Mouse (Mus musculus) mature B cell (primary cell): Measurements from ENCODE around the gene Polm.
"Not testable (repeated sequence)": the region's sequence is repeated elsewhere in the genome, so short reads cannot be mapped to it uniquely, and the experiment has no call there.

Source experiments
- in situ Hi-C: fragments of 300-500 bp; cut with MboI; formaldehyde crosslinking; loops from 2 replicates; pipeline ENCODE4 v1.14.3; 2019

Polm gene

DNA sequence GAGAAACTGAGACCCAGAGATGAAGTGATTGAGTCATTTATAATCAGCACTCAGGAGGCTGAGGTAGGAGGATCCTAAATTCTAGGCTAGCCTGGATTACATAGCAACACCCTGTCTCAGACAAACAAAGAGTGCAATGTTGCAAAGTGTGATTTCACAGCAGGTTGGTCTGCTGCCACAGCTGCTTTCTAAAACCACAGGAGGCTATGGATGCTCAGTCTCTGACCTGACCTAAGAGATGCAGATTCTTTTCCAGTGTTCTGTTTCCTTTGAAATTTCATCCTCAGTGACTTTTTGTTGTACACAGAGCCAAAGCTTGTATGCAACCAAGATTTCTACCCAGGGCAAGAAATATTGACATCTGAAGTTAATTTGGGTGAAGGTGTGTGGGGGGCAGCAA is 17.7 kb upstream of the Polm start:
- in situ Hi-C loops, result no loop called here

DNA sequence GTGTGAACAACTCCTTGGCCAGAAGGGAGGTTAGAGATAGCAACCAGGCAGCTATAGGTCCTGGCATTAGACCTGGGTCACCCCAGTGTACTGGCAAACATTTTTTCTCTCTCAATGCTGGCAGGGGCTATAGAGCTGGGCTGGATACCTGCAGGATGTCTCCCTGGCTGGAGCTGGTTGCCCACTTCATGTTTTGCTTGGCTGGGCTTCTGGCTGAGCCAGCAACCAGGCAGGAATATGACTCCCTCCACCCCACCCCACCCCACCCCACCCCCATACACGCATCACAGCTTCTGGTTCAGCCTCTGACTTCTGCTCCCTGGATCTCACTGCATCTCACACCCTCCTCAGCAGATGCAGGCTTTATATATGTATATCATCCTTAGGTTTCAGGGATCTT is 14.5 kb upstream of the Polm start:
- in situ Hi-C loops, result no loop called here

- in situ Hi-C loops, result no loop called here
These were observed 13.4 kb upstream of the Polm start for GRCm38 (mm10) chr11:5851021-5851736.

DNA sequence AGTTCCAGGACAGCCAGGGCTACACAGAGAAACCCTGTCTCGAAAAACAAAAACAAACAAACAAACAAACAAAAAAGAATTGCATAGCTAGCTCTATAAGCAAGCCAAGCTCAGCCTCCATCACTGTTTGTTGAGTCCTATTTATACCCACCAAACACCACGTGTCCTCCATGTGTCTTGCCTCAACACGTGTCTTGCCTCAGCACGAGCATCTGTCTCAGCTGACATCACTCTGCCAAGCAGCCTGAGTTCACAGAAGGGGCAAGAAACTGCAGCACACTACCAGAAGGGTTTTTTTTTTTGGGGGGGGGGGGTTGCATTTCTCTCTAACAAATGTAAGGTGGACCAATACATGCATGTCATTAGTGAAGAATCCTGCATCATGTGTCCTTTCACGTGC is 12.6 kb upstream of the Polm start:
- in situ Hi-C loops, result no loop called here

GRCm38 (mm10) chr11:5849316-5849715 is 11.5 kb upstream of the Polm start:
- in situ Hi-C loops, result no loop called here

GRCm38 (mm10) chr11:5848741-5849140 is 10.9 kb upstream of the Polm start:
- in situ Hi-C loops, result no loop called here

- in situ Hi-C loops, result no loop called here
These were observed 9.0 kb upstream of the Polm start for GRCm38 (mm10) chr11:5846639-5847345.

GRCm38 (mm10) chr11:5843131-5843530 is 5.3 kb upstream of the Polm start:
- in situ Hi-C loops, result no loop called here

GRCm38 (mm10) chr11:5841751-5842150 is 3.9 kb upstream of the Polm start:
- in situ Hi-C loops, result no loop called here

DNA sequence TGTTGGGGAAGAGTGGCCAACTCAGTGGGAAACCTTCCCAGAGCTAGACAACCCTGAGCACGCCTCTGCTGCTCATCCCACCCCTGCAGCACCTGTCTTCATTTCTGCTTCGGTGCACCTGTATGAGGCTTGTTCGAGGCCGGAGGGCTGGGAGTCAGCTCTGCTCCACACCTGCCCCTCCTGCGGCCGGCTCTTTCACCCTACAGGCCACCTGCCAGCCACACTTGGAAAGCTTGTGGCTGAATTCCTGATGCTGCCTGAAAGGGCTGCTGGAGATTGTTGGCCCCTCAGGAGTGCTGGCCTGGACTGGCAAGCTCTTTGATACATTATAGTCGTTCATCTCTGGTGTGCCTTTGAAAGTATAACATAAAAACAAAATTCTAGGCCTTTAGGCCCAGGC is 2.5 kb upstream of the Polm start:
- in situ Hi-C loops, result no loop called here

DNA sequence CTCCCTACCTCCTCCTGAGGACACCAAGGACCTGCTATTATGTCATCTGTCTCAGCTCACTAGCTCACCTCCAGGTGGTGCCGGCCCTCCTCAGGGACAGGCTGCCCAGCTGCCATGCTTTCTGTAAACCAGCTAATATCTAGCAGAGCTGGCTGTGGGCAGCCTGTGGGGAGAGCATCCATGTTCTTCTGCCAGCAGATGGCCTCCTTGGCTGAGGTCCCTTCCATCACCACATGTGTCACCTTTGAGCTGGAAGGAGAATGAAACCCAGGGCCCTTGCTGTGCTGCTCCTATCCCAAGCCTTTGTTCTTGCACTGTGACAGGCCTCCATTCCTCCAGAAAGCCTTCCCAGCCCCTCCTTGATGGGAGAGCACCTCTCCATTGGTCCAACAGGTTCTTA is 1.7 kb downstream of the Polm start:
- in situ Hi-C loops, result no loop called here

- in situ Hi-C loops, result no loop called here
These were observed 2.8 kb downstream of the Polm start for GRCm38 (mm10) chr11:5835057-5835456.

DNA sequence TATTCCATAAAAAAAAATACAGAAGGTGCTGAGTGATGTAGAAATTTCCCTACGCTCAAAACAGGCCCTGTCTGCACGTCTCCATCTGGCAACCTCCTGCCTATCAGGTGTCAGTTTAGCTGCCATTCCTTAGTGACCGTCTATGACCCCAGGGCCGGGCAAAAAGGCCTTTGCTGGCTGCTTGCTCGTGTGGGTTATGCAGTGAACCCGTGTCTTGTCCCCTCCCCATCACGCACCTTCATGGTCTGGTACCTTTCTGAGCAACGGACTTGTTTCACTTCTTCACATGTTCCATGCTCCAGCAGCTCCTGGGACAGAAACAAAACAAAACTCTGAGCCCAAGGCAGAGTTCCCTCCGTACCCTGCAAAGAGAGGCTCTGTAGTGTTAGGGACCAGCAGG is 3.3 kb downstream of the Polm start:
- in situ Hi-C loops, result no loop called here

DNA sequence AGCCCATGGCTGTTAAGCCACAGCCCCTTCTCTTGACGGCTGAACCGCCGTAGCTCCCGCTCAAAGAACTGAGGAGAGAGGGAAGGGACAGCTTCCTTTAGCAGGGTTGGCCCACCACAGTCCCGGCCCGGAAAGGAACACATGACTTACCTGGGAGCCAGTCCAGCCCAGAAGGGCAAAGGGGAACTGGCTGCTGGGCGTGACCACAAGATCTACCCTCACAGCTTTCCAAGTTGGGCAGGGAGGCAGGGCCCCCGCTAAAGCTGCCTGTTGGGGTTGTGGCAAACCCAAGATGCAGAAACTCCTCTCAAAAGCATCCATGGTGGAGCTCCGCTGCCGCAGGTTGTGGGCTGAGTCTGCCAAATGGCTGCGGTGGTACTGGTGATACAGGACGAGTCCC is 8.5 kb downstream of the Polm start:
- in situ Hi-C loops, result no loop called here

GRCm38 (mm10) chr11:5828509-5829191 is 9.2 kb downstream of the Polm start:
- in situ Hi-C loops, result no loop called here

DNA sequence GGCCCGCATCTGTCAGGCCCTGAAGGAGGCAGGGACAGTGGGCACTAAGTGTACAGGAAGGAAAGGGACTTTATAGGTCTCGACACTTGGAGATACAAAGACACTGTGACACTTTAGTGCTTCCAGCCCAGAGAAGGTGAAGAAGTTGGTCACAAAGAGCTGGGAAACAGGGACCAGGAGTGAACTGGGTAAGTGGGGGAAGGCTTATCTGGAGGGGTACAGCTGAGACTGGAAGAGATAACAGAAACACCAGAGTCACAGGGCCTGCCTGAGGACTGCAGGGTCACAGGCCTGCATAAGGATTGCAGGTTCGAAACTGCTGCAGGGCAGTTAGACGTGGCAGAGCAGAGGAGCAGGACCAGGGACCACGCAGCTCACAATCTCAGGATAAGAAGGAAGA is 9.9 kb downstream of the Polm start:
- in situ Hi-C loops, result no loop called here

- in situ Hi-C loops, result no loop called here
These were observed 12.4 kb downstream of the Polm start for GRCm38 (mm10) chr11:5825432-5825831.

GRCm38 (mm10) chr11:5819223-5819622 is 18.6 kb downstream of the Polm start:
- in situ Hi-C loops, result no loop called here

DNA sequence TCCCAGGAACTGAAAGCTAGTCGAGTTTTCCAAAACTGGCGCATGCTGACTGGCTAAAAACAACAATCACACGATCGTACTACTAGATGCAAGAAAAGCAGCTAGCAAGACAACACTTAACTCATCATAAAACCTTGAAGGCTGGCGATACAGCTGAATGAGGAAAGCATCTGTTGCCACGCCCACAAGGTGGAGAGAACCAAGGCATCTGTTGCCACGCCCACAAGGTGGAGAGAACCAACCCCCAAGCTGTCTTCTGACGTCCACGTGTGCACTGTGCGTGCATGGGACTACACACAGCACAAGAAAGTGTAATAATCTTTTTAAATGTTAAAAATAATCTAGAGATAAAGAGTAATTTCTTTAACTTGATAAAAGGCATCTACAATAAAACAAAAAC is 24.4 kb downstream of the Polm start:
- in situ Hi-C loops, result no loop called here

DNA sequence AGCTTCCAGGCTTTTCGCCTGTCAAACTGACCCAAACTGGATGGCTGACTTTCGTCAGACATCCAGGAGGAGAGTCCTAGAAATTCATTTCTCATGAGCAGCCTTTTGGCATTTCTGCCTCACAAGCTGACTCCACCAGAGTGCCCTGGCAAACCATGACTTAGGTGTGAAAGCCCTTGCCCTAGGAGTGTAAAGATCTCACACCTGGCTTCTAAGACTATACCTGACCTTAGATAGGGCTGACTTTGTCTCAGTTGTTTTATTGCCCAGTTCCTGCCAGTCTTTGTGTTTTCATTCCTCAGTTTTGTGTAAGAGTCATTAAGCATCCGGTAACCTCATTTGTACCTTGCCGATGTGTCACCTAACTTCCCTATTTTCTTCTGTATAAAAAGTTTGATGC is 28.3 kb downstream of the Polm start:
- in situ Hi-C loops, result not testable (repeated sequence)

GRCm38 (mm10) chr11:5807956-5808355 is 29.9 kb downstream of the Polm start:
- in situ Hi-C loops, result no loop called here

GRCm38 (mm10) chr11:5805711-5806110 is 32.1 kb downstream of the Polm start:
- in situ Hi-C loops, result no loop called here

DNA sequence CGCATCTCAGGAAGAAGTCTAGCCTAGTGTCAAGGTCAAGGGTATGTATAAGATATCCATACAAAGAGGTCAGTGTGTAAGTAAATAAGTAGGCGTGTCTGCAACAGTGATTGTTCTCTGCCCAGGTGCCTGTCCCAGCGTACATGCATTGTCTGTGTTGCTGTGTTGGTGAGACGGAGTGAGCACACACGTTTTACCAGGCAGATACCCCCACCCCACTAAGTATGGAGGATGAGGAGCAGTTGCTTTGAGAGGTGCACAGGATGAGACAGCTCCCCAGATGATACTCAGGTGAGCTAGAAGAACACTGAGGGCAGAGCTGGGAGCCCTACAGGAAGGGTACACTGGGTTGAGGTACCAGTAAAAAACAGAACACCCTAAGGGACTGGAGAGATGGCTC is 33.6 kb downstream of the Polm start:
- in situ Hi-C loops, result no loop called here
